Mouse (Mus musculus) heart, adult 2 months (tissue): ENCODE data around the gene Large1. TPM values are rescaled to one million over a fixed set of nuclear protein-coding genes. Genes with fewer than 3 reads are reported as not detected.
A peak's percentile ranks its signal among the peaks of the same experiment; 100 is the strongest.
"Not testable (repeated sequence)": the region's sequence is repeated elsewhere in the genome, so short reads cannot be mapped to it uniquely, and the experiment has no call there.

Experiments used
- DNase-seq, 2 experiments: peaks; one replicate each; pipeline ENCODE4 v3.0.0; 2021
- H3K27ac ChIP-seq: fragments of 200-600 bp; 2 replicates; pipeline ENCODE4 v1.8.1; 2022
- H3K27me3 ChIP-seq: fragments of 200-500 bp; 2 replicates; pipeline ENCODE4 v1.6.1; 2012; ENCODE audit warnings: mild to moderate bottlenecking, low read length, inconsistent platforms, mixed read lengths; ENCODE audit not compliant: control insufficient read depth, insufficient read depth
- H3K36me3 ChIP-seq: fragments of 200-500 bp; 2 replicates; pipeline ENCODE4 v1.6.1; 2012; ENCODE audit warnings: low read length, inconsistent platforms; ENCODE audit not compliant: control insufficient read depth, insufficient read depth
- H3K4me1 ChIP-seq: fragments of 200-500 bp; 2 replicates; pipeline ENCODE4 v1.6.1; 2011; ENCODE audit warnings: low read length; ENCODE audit not compliant: control insufficient read depth, insufficient read depth
- H3K4me3 ChIP-seq: fragments of 200-600 bp; 2 replicates; pipeline ENCODE4 v1.8.1; 2022
- H3K79me2 ChIP-seq: fragments of 200-500 bp; replicated peaks from 2 replicates; pipeline ENCODE4 v1.6.1; 2012; ENCODE audit warnings: mild to moderate bottlenecking, inconsistent platforms, low read length, moderate library complexity, mixed read lengths; ENCODE audit not compliant: control insufficient read depth, insufficient read depth
- H3K9ac ChIP-seq: fragments of 200-500 bp; 2 replicates; pipeline ENCODE4 v1.6.1; 2012; ENCODE audit warnings: low read depth, mild to moderate bottlenecking, control low read depth, inconsistent platforms, low read length, mixed read lengths
- CTCF ChIP-seq: fragments of 200-600 bp; IDR thresholded peaks from 2 replicates; pipeline ENCODE4 v1.8.1; 2022; ENCODE audit warnings: antibody characterized with exemption, mild to moderate bottlenecking, moderate library complexity
- EP300 ChIP-seq: fragments of 200-500 bp; IDR thresholded peaks from 2 replicates; pipeline ENCODE4 v1.6.1; 2011; ENCODE audit warnings: low read depth, low read length, control low read depth; ENCODE audit not compliant: insufficient read depth
- POLR2A ChIP-seq: fragments of 200-500 bp; IDR thresholded peaks from 2 replicates; pipeline ENCODE4 v1.6.1; 2011; ENCODE audit warnings: mild to moderate bottlenecking, low read depth, low read length, control low read depth; ENCODE audit not compliant: insufficient read depth
- WGBS: fragments of 180-500 bp; shearing (Covaris S2); methylation state at CpG from one replicate; pipeline ENCODE4 v1.1.7; 2018; 5-methylcytosine and 5-hydroxymethylcytosine counted together
- intact Hi-C: fragments of 180-260 bp; cut with DNase I; formaldehyde crosslinking; loops from one replicate; pipeline ENCODE4 v1.15.1; 2025
- polyA plus RNA-seq: library from polyadenylated mRNA; depleted of rRNA; stranded (reverse); fragments of >200 nt; gene quantifications from 2 replicates; pipeline ENCODE4 v1.2.3, GENCODE M21; 2012
- total RNA-seq, 2 experiments: library from RNA; stranded (reverse); gene quantifications; 2 replicates each; pipeline ENCODE4 v1.2.3; 2021

The Large1 gene
- total and polyA plus RNA-seq, 3 experiments: 20.7 to 42.0 (median 36.0) TPM

GRCm38 (mm10) chr8:73328056-73328455 lies 25.3 kb downstream of the Large1 start:
- Histone ChIP-seq H3K79me2 (peaks cover 4% of the 10 kb centered on the region; the same call in 1 of the 2 replicates), H3K27me3 (no peaks in the 10 kb centered on the region), H3K4me3 (no peak overlapping the region), H3K27ac (no peak overlapping the region), H3K9ac (no peak overlapping the region), H3K4me1 (peaks cover 14% of the 10 kb centered on the region), H3K36me3 (no peaks in the 10 kb centered on the region; the same call in 1 of the 2 replicates)
- TF ChIP-seq CTCF (no peak), EP300 (no peak), POLR2A (no peak)
- 67% methylated on average over 3 of the region's 3 CpGs for WGBS
- DNase-seq: no peak
- intact Hi-C loops: no loop called here

- intact Hi-C loops: no loop called here
- no peak for DNase-seq
- WGBS: 57% methylated on average over 4 of the region's 4 CpGs
- Histone ChIP-seq H3K27me3 (no peaks in the 10 kb centered on the region), H3K36me3 (no peaks in the 10 kb centered on the region; the same call in 1 of the 2 replicates), H3K4me3 (no peak overlapping the region), H3K4me1 (peaks cover 14% of the 10 kb centered on the region), H3K79me2 (peaks cover 2% of the 10 kb centered on the region; the same call in 1 of the 2 replicates), H3K27ac (no peak overlapping the region), H3K9ac (no peak overlapping the region)
- TF ChIP-seq EP300: no peak
- no peak for TF ChIP-seq POLR2A
- TF ChIP-seq CTCF: no peak
Measured at GRCm38 (mm10) chr8:73324667-73325066, 28.7 kb downstream of the Large1 start.

- Histone ChIP-seq H3K9ac (no peak overlapping the region), H3K27me3 (no peaks in the 10 kb centered on the region), H3K36me3 (no peaks in the 10 kb centered on the region; the same call in 1 of the 2 replicates), H3K27ac (no peak overlapping the region), H3K4me1 (peaks cover 14% of the 10 kb centered on the region), H3K79me2 (peaks cover 2% of the 10 kb centered on the region; the same call in 1 of the 2 replicates), H3K4me3 (no peak overlapping the region)
- no peak for DNase-seq
- WGBS: 81% methylated on average over 1 of the region's 1 CpGs
- TF ChIP-seq CTCF (no peak), EP300 (no peak), POLR2A (no peak)
- intact Hi-C loops: no loop called here
Measured at GRCm38 (mm10) chr8:73323591-73323990, 29.7 kb downstream of the Large1 start.

- H3K27ac ChIP-seq, H3K4me3 ChIP-seq, H3K9ac ChIP-seq, DNase-seq, H3K79me2 ChIP-seq, intact Hi-C loops, H3K4me1 ChIP-seq, H3K27me3 ChIP-seq, H3K36me3 ChIP-seq: not testable (repeated sequence)
- 100% methylated on average over 1 of the region's 3 CpGs for WGBS
Measured at GRCm38 (mm10) chr8:73319500-73319899, 33.8 kb downstream of the Large1 start.

GRCm38 (mm10) chr8:73313911-73314310 lies 39.4 kb downstream of the Large1 start:
- Histone ChIP-seq H3K27ac (peak overlapping the region; percentile 91), H3K36me3 (peaks cover 24% of the 10 kb centered on the region), H3K4me3 (no peak overlapping the region), H3K4me1 (peaks cover 28% of the 10 kb centered on the region), H3K27me3 (no peaks in the 10 kb centered on the region), H3K79me2 (peaks cover 4% of the 10 kb centered on the region), H3K9ac (no peak overlapping the region)
- intact Hi-C loops: loop anchor here (5.0 kb wide), 1 partner anchor 38 kb away; the partner anchor contains the start of gene Large1
- no peak for DNase-seq
- TF ChIP-seq POLR2A (no peak), EP300 (no peak), CTCF (no peak)
- WGBS: 74% methylated on average over 2 of the region's 2 CpGs

GRCm38 (mm10) chr8:73312714-73313607 lies 40.4 kb downstream of the Large1 start:
- peak; percentile 45 to 52 for DNase-seq
- TF ChIP-seq POLR2A (no peak), EP300 (0 out of 2 replicates have a peak, but pooled peaks have one; percentile 22), CTCF (no peak)
- intact Hi-C loops: loop anchor here (5.0 kb wide), 1 partner anchor 39 kb away; the partner anchor contains the start of gene Large1
- peak overlapping the region; percentile 4; the same call in 1 of the 2 replicates for H3K4me3 ChIP-seq
- H3K4me1 ChIP-seq: peaks cover 28% of the 10 kb centered on the region
- H3K9ac ChIP-seq: peak overlapping the region; percentile 67
- WGBS: 45% methylated on average over 8 of the region's 8 CpGs
- no peaks in the 10 kb centered on the region for H3K27me3 ChIP-seq
- H3K79me2 ChIP-seq: peaks cover 7% of the 10 kb centered on the region
- H3K27ac ChIP-seq: peak overlapping the region; percentile 91
- peaks cover 24% of the 10 kb centered on the region for H3K36me3 ChIP-seq
